Mouse (Mus musculus) limb, embryonic 14.5 days (tissue): Measurements from ENCODE around the gene Bmp6. TPM values are rescaled to one million over a fixed set of nuclear protein-coding genes. Genes with fewer than 3 reads are reported as not detected.

Source experiments
- ATAC-seq: fragments of 200-750 bp; cut with Nextera tagmentation; 2 replicates; pipeline ENCODE4 v1.8.0; 2017; ENCODE audit warnings: low read depth, moderate number of reproducible peaks, moderate TSS enrichment; ENCODE audit not compliant: low FRiP score
- DNase-seq: peaks from one replicate; pipeline ENCODE4 v3.0.0-alpha.2; 2015; ENCODE audit warnings: low spot score
- H3K27ac ChIP-seq: fragments of 300-500 bp; sonication (generic); replicated peaks from 2 replicates; pipeline ENCODE4 v1.5.1; 2014; ENCODE audit warnings: low read depth, mild to moderate bottlenecking, low read length, moderate library complexity, mixed read lengths
- H3K27me3 ChIP-seq: fragments of 300-500 bp; sonication (generic); 2 replicates; pipeline ENCODE4 v1.6.1; 2014; ENCODE audit warnings: low read length, mixed read lengths; ENCODE audit not compliant: control insufficient read depth, insufficient read depth
- H3K36me3 ChIP-seq: fragments of 300-500 bp; sonication (generic); 2 replicates; pipeline ENCODE4 v1.6.1; 2014; ENCODE audit warnings: mild to moderate bottlenecking, low read length, moderate library complexity, mixed read lengths; ENCODE audit not compliant: control insufficient read depth, insufficient read depth
- H3K4me1 ChIP-seq: fragments of 300-500 bp; sonication (generic); 2 replicates; pipeline ENCODE4 v1.6.1; 2014; ENCODE audit warnings: antibody characterized with exemption, low read length, mixed read lengths; ENCODE audit not compliant: control insufficient read depth, insufficient read depth
- H3K4me2 ChIP-seq: fragments of 300-500 bp; sonication (generic); replicated peaks from 2 replicates; pipeline ENCODE4 v1.6.1; 2014; ENCODE audit warnings: low read depth, mild to moderate bottlenecking, low read length, moderate library complexity; ENCODE audit not compliant: severe bottlenecking
- H3K4me3 ChIP-seq: fragments of 300-500 bp; sonication (generic); replicated peaks from 2 replicates; pipeline ENCODE4 v1.5.1; 2014; ENCODE audit warnings: low read length
- H3K9ac ChIP-seq: fragments of 300-500 bp; sonication (generic); 2 replicates; pipeline ENCODE4 v1.6.1; 2014; ENCODE audit warnings: mild to moderate bottlenecking, low read depth, low read length, moderate library complexity; ENCODE audit not compliant: severe bottlenecking
- H3K9me3 ChIP-seq: fragments of 300-500 bp; sonication (generic); 2 replicates; pipeline ENCODE4 v1.6.1; 2016; ENCODE audit warnings: low read length; ENCODE audit not compliant: control insufficient read depth
- POLR2A ChIP-seq: fragments of 200-500 bp; IDR thresholded peaks from 2 replicates; pipeline ENCODE4 v1.8.0; 2012; ENCODE audit warnings: inconsistent platforms, mild to moderate bottlenecking, moderate library complexity, borderline replicate concordance; ENCODE audit not compliant: insufficient read depth, insufficient read length; ENCODE audit errors: extremely low read depth
- WGBS: fragments of 180-500 bp; shearing (Covaris S2); extraction: QIAGEN DNeasy Blood & Tissue Kit; methylation state at CpG from one replicate; pipeline ENCODE4 v1.1.7; 2014; 5-methylcytosine and 5-hydroxymethylcytosine counted together
- polyA plus RNA-seq, 2 experiments: library from polyadenylated mRNA; depleted of rRNA in 1 of 2; stranded (reverse) in 1 of 2; unstranded in 1 of 2; fragments of >200 nt; fragmentation: Nextera tagmentation in 1 of 2; extraction: Ambion mirVana in 1 of 2; gene quantifications; 2 replicates each; pipeline versions ENCODE4 v1.2.1 to v1.2.3; 2012 to 2014

Gene Bmp6
- polyA plus RNA-seq, 2 experiments, result 1.9 to 6.6 TPM

DNA sequence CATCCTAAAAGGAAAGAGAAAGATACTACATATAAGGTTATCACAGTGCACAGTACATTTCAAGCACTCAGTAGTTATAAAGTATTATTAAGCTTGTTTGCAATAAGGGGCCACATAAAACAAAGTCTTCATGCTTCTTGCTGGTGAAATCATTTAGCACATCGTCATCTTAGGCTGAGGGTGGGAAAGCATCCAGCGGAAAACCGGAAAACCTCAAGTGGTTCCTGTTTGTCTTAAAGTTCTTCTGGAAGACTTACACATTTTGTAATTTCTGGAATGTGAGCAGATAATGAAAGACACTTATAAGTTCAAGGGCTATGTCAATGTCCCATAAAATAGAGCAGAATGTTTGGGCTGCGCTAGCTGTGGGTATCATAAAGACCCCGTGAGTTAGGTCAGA is 24.7 kb downstream of the Bmp6 start:
- no peak for DNase-seq
- Histone ChIP-seq H3K4me1 (no peaks in the 10 kb centered on the region), H3K9ac (no peak overlapping the region), H3K27me3 (no peaks in the 10 kb centered on the region), H3K9me3 (no peaks in the 10 kb centered on the region), H3K36me3 (no peaks in the 10 kb centered on the region), H3K4me3 (no peak overlapping the region), H3K27ac (no peak overlapping the region), H3K4me2 (no peak overlapping the region)
- no peak for TF ChIP-seq POLR2A
- ATAC-seq, result no peak
- 70% methylated on average over 5 of the region's 5 CpGs for WGBS

DNA sequence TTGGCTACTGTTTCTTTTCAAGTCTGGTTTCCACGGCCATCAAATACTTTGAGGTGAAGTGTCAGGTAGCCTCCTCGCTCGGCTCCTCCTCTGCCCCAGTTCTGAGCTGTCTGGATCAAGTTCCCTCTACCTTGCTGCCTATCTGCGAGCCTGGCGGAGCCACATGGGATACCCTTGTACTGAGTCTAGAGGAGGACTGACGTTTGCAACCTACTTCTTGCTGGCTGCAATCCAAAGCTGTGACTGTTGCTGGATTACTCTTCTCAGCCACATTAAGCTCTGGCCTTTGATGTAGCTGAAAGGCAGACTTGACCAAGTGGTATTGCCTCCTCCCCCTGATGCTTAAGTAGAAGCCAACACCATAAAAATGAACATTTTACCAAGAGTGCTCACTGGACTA is 31.2 kb downstream of the Bmp6 start:
- no peak overlapping the region for H3K4me3 ChIP-seq
- ATAC-seq, result no peak
- DNase-seq, result peak; percentile 19
- no peaks in the 10 kb centered on the region for H3K36me3 ChIP-seq
- no peaks in the 10 kb centered on the region for H3K9me3 ChIP-seq
- H3K4me2 ChIP-seq, result no peak overlapping the region
- H3K4me1 ChIP-seq, result 0 out of 2 replicates have a peak, but pooled peaks cover 3% of the 10 kb centered on the region
- WGBS, result 32% methylated on average over 6 of the region's 6 CpGs
- TF ChIP-seq POLR2A, result no peak
- H3K27me3 ChIP-seq, result no peaks in the 10 kb centered on the region
- no peak overlapping the region for H3K9ac ChIP-seq
- H3K27ac ChIP-seq, result no peak overlapping the region

DNA sequence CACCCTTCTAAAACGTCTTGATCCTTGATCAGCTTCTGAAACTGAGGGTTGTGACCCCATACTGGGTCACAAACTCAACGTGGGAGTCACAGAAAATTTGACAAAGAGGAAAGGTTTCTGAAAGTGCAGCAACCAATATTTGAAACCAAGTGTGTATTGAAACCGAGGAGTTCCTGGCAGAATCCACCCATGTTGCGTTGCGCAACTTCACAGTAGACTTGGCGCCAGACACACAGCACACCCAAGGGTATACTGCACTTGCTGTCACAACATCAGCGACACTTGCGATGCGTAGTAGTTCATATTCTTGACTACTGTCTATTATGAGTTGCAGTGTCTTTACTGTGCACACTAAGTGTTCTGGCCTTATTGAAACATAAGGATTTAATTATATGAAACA is 32.4 kb downstream of the Bmp6 start:
- Histone ChIP-seq H3K9me3 (no peaks in the 10 kb centered on the region), H3K27me3 (no peaks in the 10 kb centered on the region), H3K9ac (no peak overlapping the region), H3K4me2 (no peak overlapping the region), H3K27ac (no peak overlapping the region), H3K36me3 (no peaks in the 10 kb centered on the region), H3K4me3 (no peak overlapping the region), H3K4me1 (0 out of 2 replicates have a peak, but pooled peaks cover 3% of the 10 kb centered on the region)
- ATAC-seq (no peak), DNase-seq (no peak)
- WGBS, result 80% methylated on average over 9 of the region's 9 CpGs
- TF ChIP-seq POLR2A, result no peak

DNA sequence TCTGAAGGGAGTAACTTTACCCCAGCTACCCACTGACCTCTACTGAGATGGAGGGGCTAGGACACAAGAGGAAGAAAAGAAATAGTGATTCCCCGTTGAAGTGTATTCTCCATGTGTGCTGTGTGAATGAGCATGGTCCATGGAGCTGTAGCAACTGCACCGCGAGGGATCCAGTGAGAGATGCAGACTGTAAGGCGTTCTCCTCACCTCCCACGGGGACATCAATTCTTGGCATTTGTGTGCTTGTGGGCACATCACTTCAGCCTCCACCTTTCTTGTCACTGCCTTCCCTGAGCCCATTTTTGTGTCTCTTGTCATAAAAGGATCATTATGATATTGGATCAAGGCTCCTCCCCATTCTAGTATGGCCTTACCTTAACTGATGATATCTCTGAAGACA is 34.9 kb downstream of the Bmp6 start:
- 93% methylated on average over 5 of the region's 5 CpGs for WGBS
- H3K27me3 ChIP-seq, result no peaks in the 10 kb centered on the region

DNA sequence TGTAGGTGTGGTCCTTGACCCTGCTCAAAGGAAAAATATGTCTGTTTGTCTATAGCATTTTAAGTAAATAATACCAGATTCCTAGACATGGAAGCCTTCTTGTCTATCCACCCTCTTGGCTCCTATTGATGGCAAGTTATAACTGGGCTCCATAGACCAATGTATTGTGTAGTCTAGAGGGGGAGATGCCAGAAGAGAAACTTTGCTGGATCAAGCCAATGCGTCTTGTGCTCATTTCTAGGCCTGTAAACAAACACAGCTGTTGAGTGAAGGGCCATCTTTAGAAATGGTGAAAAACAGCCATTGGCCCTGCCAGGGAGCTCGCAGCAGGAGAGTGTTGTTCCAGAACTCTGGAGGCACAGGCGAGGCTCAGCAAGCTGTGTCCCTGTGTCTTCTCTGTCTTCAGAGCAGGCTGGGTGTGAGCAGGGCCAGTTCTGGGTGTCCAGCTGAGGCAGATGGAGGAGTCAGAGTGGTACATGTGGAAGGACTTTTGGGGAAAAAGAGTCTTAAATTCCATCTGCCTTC is 41.2 kb downstream of the Bmp6 start:
- H3K9ac ChIP-seq, result no peak overlapping the region
- no peak for DNase-seq
- 84% methylated on average over 3 of the region's 3 CpGs for WGBS
- TF ChIP-seq POLR2A, result no peak
- ATAC-seq, result no peak
- no peak overlapping the region for H3K4me2 ChIP-seq
- no peaks in the 10 kb centered on the region for H3K4me1 ChIP-seq
- no peaks in the 10 kb centered on the region for H3K9me3 ChIP-seq
- H3K36me3 ChIP-seq, result no peaks in the 10 kb centered on the region
- H3K27ac ChIP-seq, result no peak overlapping the region
- H3K27me3 ChIP-seq, result no peaks in the 10 kb centered on the region
- H3K4me3 ChIP-seq, result no peak overlapping the region

More for the DNA sequence above, 34.9 kb downstream of the Bmp6 start:
- Histone ChIP-seq H3K4me1 (0 out of 2 replicates have a peak, but pooled peaks cover 3% of the 10 kb centered on the region), H3K27ac (no peak overlapping the region), H3K4me2 (no peak overlapping the region), H3K36me3 (no peaks in the 10 kb centered on the region), H3K9ac (no peak overlapping the region), H3K9me3 (no peaks in the 10 kb centered on the region), H3K4me3 (no peak overlapping the region)
- ATAC-seq, result no peak
- no peak for TF ChIP-seq POLR2A
- no peak for DNase-seq

DNA sequence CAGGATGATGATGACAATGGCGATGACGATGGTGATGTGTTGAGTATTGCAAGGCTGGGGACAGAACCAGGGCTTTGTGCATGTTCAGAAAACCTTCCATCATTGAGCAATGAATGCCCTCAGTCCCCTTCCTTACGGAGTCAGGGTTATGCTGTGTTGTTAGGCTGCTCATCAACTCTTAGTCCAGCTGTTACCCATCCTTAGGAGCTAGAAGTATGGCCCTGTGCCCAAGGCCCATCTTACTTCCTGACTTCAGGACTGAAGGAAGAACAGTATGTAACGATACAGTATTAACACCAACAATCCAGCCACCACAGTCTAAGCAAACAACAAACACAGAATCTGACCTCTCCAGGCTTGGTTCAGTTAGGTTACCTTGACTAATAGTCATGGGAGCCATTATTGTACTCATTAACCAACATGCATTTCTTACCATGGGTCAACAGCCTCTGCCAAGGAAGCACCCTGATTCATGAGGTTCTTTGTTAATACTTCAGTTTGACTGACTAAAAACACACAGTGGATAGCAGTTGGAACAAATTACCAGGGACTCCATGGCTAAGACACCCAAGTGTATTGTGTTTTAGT is 42.6 kb downstream of the Bmp6 start:
- Histone ChIP-seq H3K36me3 (no peaks in the 10 kb centered on the region), H3K4me1 (no peaks in the 10 kb centered on the region), H3K27ac (no peak overlapping the region), H3K27me3 (no peaks in the 10 kb centered on the region), H3K4me3 (no peak overlapping the region), H3K4me2 (no peak overlapping the region), H3K9ac (no peak overlapping the region), H3K9me3 (no peaks in the 10 kb centered on the region)
- DNase-seq, result no peak
- no peak for ATAC-seq
- no peak for TF ChIP-seq POLR2A
- WGBS, result 93% methylated on average over 4 of the region's 4 CpGs
